Mouse (Mus musculus) spleen, adult 10 weeks (tissue): ENCODE data around the gene Ndufs5. TPM values are rescaled to one million over a fixed set of nuclear protein-coding genes. Genes with fewer than 3 reads are reported as not detected.

Experiments
- polyA plus RNA-seq: library from polyadenylated mRNA; stranded (reverse); fragments of 350-450 nt; fragmentation: Illumina TruSeq; extraction: RNeasy Lipid Tissue Mini Kit (QIAGEN cat#74804); gene quantifications from one replicate; pipeline ENCODE4 v1.2.3, GENCODE M21; 2015; ENCODE audit warnings: low replicate concordance; ENCODE audit not compliant: insufficient read depth

The Ndufs5 gene
- 73.0 TPM for polyA plus RNA-seq

DNA sequence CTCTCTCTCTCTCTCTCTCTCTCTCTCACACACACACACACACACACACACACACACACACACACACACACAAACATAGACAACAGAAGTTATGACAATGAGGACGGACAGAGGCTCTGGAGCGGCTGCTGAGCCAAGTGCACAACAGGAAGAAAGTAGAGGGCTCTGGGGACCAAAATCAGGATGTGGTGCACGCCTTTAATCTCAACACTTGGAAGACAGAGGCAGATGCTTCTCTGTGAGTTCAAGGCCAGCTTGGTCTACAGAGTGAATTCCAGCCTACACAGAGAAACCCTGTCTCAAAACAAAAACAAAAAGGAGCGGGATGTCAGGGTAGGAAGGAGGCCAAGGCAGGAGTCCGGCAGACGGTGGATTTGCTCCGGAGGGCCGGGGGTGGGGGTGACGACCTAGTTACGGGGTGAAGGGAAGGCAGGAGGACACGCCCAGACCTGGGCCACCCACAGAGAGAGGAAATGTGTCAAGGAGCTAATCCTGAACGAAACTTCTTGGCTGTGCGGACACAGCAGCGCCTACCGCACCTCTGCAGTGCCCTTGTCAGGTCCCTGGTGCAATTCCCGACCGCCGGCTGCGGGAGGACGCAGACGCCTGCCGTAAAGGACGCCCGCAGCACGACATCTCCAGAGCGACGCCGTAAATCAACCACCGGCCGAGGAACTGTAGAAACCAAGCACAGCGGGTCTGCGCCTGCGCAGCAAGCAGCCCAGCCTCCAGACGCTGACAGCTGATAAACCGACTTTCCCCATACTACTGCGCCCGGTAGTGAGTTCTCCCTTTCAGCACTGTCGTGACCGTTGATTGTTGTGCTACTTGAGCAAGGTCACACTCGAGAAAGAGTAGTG is at the start of gene Ndufs5:
Gene Ndufs5, minus strand, starts transcription at position 629 of the 860 bp plus-strand sequence.

DNA sequence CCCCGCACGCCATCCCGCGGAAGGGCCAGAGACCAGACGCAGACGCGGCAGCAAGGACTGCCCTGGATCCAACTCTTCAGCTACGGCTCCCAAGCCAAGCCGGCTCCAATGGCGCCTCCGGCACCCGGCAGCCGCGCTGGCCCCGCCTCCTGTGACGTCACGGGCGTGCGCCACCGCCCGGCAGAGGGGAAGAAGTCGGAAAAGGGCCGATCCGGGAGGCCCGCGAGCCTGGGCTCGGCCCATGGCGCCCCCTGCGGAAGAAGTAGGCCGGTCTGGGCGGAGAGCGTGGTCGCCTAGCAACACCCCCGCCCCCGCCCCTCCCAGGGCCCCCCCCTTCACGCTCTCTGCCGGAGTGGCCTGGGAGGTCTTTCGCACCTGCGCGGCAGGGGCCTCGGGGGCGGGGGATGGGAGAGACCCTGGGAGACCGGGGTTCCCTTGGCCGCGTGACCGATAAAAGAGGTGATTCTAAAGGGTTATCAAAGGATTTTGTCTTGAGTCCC is 32.2 kb upstream of the Ndufs5 start, which contains the start of gene Akirin1:
Gene Akirin1, minus strand, starts transcription at position 194 of the 500 bp plus-strand sequence.

DNA sequence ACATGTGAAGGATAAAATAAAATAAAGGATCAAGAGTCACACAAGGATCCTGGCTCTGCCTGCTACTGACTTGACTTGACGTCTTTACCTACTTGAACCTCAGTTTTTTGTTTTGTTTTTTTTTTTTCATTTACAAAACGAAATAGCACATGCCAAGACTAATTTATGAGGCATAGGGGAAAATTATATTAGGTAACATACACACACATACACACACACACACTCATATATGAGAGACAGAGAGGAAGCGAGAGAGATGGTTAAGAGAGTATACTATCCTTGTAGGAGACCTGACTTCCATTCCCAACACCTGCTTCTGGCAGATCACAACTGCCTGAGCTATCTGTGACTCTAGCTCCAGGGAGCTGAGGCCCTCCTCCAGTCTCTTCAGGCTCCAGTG is 33.7 kb downstream of the Ndufs5 start, which contains the start of gene Macf1:
Gene Macf1, minus strand, starts transcription at position 101 of the 400 bp plus-strand sequence.

Other genes with a start within 250 kb of the Ndufs5 start
- 678 TPM for gene Macf1, start 33.8 kb downstream of the Ndufs5 start, polyA plus RNA-seq
- gene Akirin1, start 32.1 kb upstream of the Ndufs5 start, polyA plus RNA-seq = 88.7 TPM
- 4.2 TPM for gene Rhbdl2, start 69.7 kb upstream of the Ndufs5 start, polyA plus RNA-seq
- not detected for gene 4933427I04Rik, start 141.5 kb upstream of the Ndufs5 start, polyA plus RNA-seq
- gene Mycbp, start 186.6 kb upstream of the Ndufs5 start, polyA plus RNA-seq = 21.5 TPM
- 74.8 TPM for gene Rragc, start 199.2 kb upstream of the Ndufs5 start, polyA plus RNA-seq
- gene 4930535I16Rik, start 199.8 kb upstream of the Ndufs5 start, polyA plus RNA-seq = not detected